Mouse (Mus musculus) small intestine, adult 2 months (tissue): ENCODE results near the gene Pla2g5. TPM values are rescaled to one million over a fixed set of nuclear protein-coding genes. Genes with fewer than 3 reads are reported as not detected.

Experiments
- H3K27ac ChIP-seq: fragments of 200-500 bp; 2 replicates; pipeline ENCODE4 v1.5.1; 2012; ENCODE audit warnings: low read depth, low read length, control low read depth, inconsistent platforms; ENCODE audit not compliant: insufficient read depth
- H3K27me3 ChIP-seq: fragments of 200-500 bp; 2 replicates; pipeline ENCODE4 v1.6.1; 2012; ENCODE audit warnings: mild to moderate bottlenecking, moderate library complexity, low read length, inconsistent platforms; ENCODE audit not compliant: control insufficient read depth, insufficient read depth
- H3K36me3 ChIP-seq: fragments of 200-500 bp; 2 replicates; pipeline ENCODE4 v1.6.1; 2012; ENCODE audit warnings: mild to moderate bottlenecking, low read length, control low read depth, inconsistent platforms; ENCODE audit not compliant: control insufficient read depth, insufficient read depth
- H3K4me1 ChIP-seq: fragments of 200-500 bp; 2 replicates; pipeline ENCODE4 v1.6.1; 2012; ENCODE audit warnings: low read length, inconsistent platforms, mixed read lengths; ENCODE audit not compliant: control insufficient read depth, insufficient read depth, insufficient read length
- H3K4me3 ChIP-seq: fragments of 200-500 bp; 2 replicates; pipeline ENCODE4 v1.5.1; 2012; ENCODE audit warnings: low read depth, mild to moderate bottlenecking, control low read depth, inconsistent platforms, low read length, moderate library complexity
- CTCF ChIP-seq: fragments of 200-500 bp; IDR thresholded peaks from 2 replicates; pipeline ENCODE4 v1.5.1; 2012; ENCODE audit warnings: low read depth, mild to moderate bottlenecking, control low read depth, inconsistent platforms, low read length, moderate library complexity, mixed read lengths; ENCODE audit not compliant: insufficient replicate concordance, insufficient read length; ENCODE audit errors: extremely low read depth
- POLR2A ChIP-seq: fragments of 200-500 bp; IDR thresholded peaks from 2 replicates; pipeline ENCODE4 v1.6.1; 2012; ENCODE audit warnings: low read depth, mild to moderate bottlenecking, control low read depth, inconsistent platforms, low read length, moderate library complexity
- WGBS: fragments of 180-500 bp; shearing (Covaris S2); methylation state at CpG from one replicate; pipeline ENCODE4 v1.1.7; 2018; 5-methylcytosine and 5-hydroxymethylcytosine counted together
- polyA plus RNA-seq: library from polyadenylated mRNA; depleted of rRNA; stranded (reverse); fragments of >200 nt; gene quantifications from 2 replicates; pipeline ENCODE4 v1.2.3, GENCODE M21; 2012

Gene Pla2g5
- polyA plus RNA-seq, 1 experiment, result 6.0 TPM

- WGBS, result 55% methylated on average over 8 of the region's 8 CpGs
- no peak overlapping the region for H3K4me3 ChIP-seq
- no peaks in the 10 kb centered on the region for H3K27me3 ChIP-seq
- TF ChIP-seq POLR2A (no peak), CTCF (no peak)
- H3K4me1 ChIP-seq, result no peaks in the 10 kb centered on the region
- H3K36me3 ChIP-seq, result no peaks in the 10 kb centered on the region
- H3K27ac ChIP-seq, result no peak overlapping the region
Observed at GRCm38 (mm10) chr4:138819101-138819500, 44.2 kb downstream of the Pla2g5 start.

GRCm38 (mm10) chr4:138817736-138818135 is 45.5 kb downstream of the Pla2g5 start:
- Histone ChIP-seq H3K27me3 (no peaks in the 10 kb centered on the region), H3K4me3 (no peak overlapping the region), H3K27ac (no peak overlapping the region), H3K36me3 (no peaks in the 10 kb centered on the region), H3K4me1 (no peaks in the 10 kb centered on the region)
- TF ChIP-seq CTCF (no peak), POLR2A (no peak)
- 62% methylated on average over 6 of the region's 6 CpGs for WGBS

- Histone ChIP-seq H3K27me3 (no peaks in the 10 kb centered on the region), H3K4me1 (peaks cover 3% of the 10 kb centered on the region; the same call in 1 of the 2 replicates), H3K27ac (no peak overlapping the region), H3K36me3 (no peaks in the 10 kb centered on the region), H3K4me3 (no peak overlapping the region)
- 82% methylated on average over 9 of the region's 9 CpGs for WGBS
- no peak for TF ChIP-seq CTCF
- TF ChIP-seq POLR2A, result no peak
Observed at GRCm38 (mm10) chr4:138816166-138816565, 47.1 kb downstream of the Pla2g5 start.

GRCm38 (mm10) chr4:138806920-138807541 is 56.3 kb downstream of the Pla2g5 start:
- no peak overlapping the region for H3K27ac ChIP-seq
- H3K27me3 ChIP-seq, result no peaks in the 10 kb centered on the region
- 0 out of 2 replicates have a peak, but pooled peaks cover 1% of the 10 kb centered on the region for H3K36me3 ChIP-seq
- 76% methylated on average over 7 of the region's 7 CpGs for WGBS
- H3K4me1 ChIP-seq, result peaks cover 2% of the 10 kb centered on the region
- TF ChIP-seq POLR2A, result no peak
- no peak overlapping the region for H3K4me3 ChIP-seq

- TF ChIP-seq CTCF (no peak), POLR2A (no peak)
- Histone ChIP-seq H3K27ac (no peak overlapping the region), H3K36me3 (0 out of 2 replicates have a peak, but pooled peaks cover 1% of the 10 kb centered on the region), H3K4me1 (no peaks in the 10 kb centered on the region; the same call in 1 of the 2 replicates), H3K27me3 (no peaks in the 10 kb centered on the region), H3K4me3 (no peak overlapping the region)
- WGBS, result 80% methylated on average over 8 of the region's 8 CpGs
Observed at GRCm38 (mm10) chr4:138806160-138806559, 57.1 kb downstream of the Pla2g5 start.

- Histone ChIP-seq H3K4me1 (peaks cover 6% of the 10 kb centered on the region), H3K27ac (no peak overlapping the region), H3K4me3 (no peak overlapping the region), H3K36me3 (0 out of 2 replicates have a peak, but pooled peaks cover 1% of the 10 kb centered on the region), H3K27me3 (no peaks in the 10 kb centered on the region)
- TF ChIP-seq CTCF, result no peak
- no peak for TF ChIP-seq POLR2A
- 75% methylated on average over 8 of the region's 8 CpGs for WGBS
Observed at GRCm38 (mm10) chr4:138805248-138805647, 58.0 kb downstream of the Pla2g5 start.

- whole genome bisulfite sequencing, result 89% methylated on average over 11 of the region's 11 CpGs
- Histone ChIP-seq H3K36me3 (no peaks in the 10 kb centered on the region), H3K27me3 (no peaks in the 10 kb centered on the region), H3K4me3 (no peak overlapping the region), H3K4me1 (peaks cover 10% of the 10 kb centered on the region), H3K27ac (no peak overlapping the region)
- TF ChIP-seq CTCF (no peak), POLR2A (no peak)
Observed at GRCm38 (mm10) chr4:138802917-138803316, 60.4 kb downstream of the Pla2g5 start.
